Mouse (Mus musculus) Patski (cell line): ENCODE results near the gene Enox1. TPM values are rescaled to one million over a fixed set of nuclear protein-coding genes. Genes with fewer than 3 reads are reported as not detected.

Experiments used
- ATAC-seq: fragments of 100-300 bp; one replicate; pipeline ENCODE4 v1.8.0; 2021
- CTCF ChIA-PET: fragments of 350-600 bp; sonication (Branson Sonifier 250); formaldehyde crosslinking; loops from one replicate; lab custom pipeline; 2022; ENCODE audit warnings: inconsistent platforms; lab: Charles Lee
- POLR2A ChIA-PET: fragments of 350-600 bp; sonication (Branson Sonifier 250); formaldehyde crosslinking; loops from one replicate; lab custom pipeline; 2022; ENCODE audit warnings: antibody characterized with exemption, inconsistent platforms; lab: Charles Lee
- DNase-seq: peaks from one replicate; pipeline ENCODE4 v3.0.0-alpha.2; 2011; ENCODE audit warnings: low read depth, low spot score
- H3K27me3 ChIP-seq: fragments of 371-371 bp; one replicate; pipeline ENCODE4 v1.5.1; 2021
- CTCF ChIP-seq: fragments of 100-300 bp; IDR thresholded peaks from one replicate; pipeline ENCODE4 v1.5.1; 2021
- in situ Hi-C: fragments of 300-500 bp; cut with MboI; formaldehyde crosslinking; loops from 3 replicates; pipeline ENCODE4 v1.11.1; 2018; ENCODE audit warnings: low pct_unique_long_range_greater_than_20kb, mixed read lengths
- polyA plus RNA-seq: library from polyadenylated mRNA; unstranded; gene quantifications from one replicate; pipeline ENCODE4 v1.2.3, GENCODE M21; 2021

Enox1 gene
- polyA plus RNA-seq, 1 experiment from 2014 or later = 2.4 TPM

- DNase-seq (no peak), ATAC-seq (no peak)
- CTCF ChIA-PET = interaction anchor here (1.2 kb wide), 1 partner anchor 54 kb away, joined by 3 read pairs; no protein-coding TSS in a partner anchor
- in situ Hi-C loops = no loop called here
- TF ChIP-seq CTCF = no peak
- POLR2A ChIA-PET = no interaction called here
- no peaks in the 10 kb centered on the region for H3K27me3 ChIP-seq
Measured at GRCm38 (mm10) chr14:77195314-77196020, 38.9 kb downstream of the Enox1 start.

DNA sequence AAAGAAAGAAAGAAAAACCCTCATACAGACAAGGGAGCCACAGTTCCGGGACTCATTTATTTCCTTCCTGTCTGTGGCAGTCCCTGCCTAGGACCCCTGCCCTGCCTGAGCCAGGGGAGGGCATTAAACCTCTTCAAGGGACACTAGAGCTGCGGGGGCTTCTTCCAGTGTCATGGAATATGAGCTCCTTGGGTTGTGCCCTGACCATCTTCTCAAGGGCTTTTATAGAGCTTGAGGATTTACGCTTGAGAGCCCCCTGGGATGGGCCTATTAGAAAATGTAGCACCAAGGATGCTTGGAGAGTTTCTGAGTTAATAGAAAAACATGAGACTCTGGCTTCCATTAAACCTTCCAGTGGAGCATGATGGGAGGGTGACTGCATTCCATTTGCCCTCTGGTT, 39.7 kb downstream of the Enox1 start:
- ATAC-seq (no peak), DNase-seq (peak; percentile 19)
- no peak for TF ChIP-seq CTCF

DNA sequence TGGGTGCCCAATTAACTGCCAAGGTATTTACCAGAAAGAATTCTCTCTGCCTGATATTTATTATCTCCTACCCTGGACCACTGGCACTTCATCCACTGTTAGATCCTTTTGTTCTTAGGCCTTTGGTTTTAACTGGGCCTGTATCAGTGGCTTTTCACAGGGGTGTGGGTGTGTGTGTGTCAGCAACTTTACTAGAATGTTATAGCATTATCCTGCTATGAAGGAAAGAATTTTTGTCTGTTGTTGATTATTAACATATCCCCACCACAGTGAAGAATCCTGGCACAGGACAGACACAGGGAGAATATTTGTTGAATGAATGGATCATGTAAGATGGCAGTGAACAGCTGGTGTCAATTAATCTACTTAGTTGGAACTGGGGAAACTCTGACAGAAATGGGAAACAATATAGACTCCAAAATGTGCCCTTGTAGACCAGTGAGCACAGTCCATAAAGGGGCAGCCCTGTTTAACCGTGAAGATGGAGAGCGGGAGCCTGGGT, 40.9 kb downstream of the Enox1 start:
- in situ Hi-C loops = no loop called here
- CTCF ChIA-PET = interaction anchor here (1.5 kb wide), 1 partner anchor 34 kb away, joined by 5 read pairs; no protein-coding TSS in a partner anchor
- peak; percentile 74 for ATAC-seq
- no peaks in the 10 kb centered on the region for H3K27me3 ChIP-seq
- peak; percentile 33 for DNase-seq
- TF ChIP-seq CTCF = no peak
- POLR2A ChIA-PET = no interaction called here

More for the DNA sequence above, 39.7 kb downstream of the Enox1 start:
- CTCF ChIA-PET = interaction anchor here (1.5 kb wide), 1 partner anchor 32 kb away, joined by 5 read pairs; no protein-coding TSS in a partner anchor
- POLR2A ChIA-PET = no interaction called here
- H3K27me3 ChIP-seq = no peaks in the 10 kb centered on the region
- in situ Hi-C loops = no loop called here

GRCm38 (mm10) chr14:77210889-77211288, 54.3 kb downstream of the Enox1 start:
- in situ Hi-C loops = no loop called here
- ChIA-PET CTCF (no interaction called here), POLR2A (no interaction called here)
- no peaks in the 10 kb centered on the region for H3K27me3 ChIP-seq
- ATAC-seq = no peak
- TF ChIP-seq CTCF = no peak
- DNase-seq = no peak

DNA sequence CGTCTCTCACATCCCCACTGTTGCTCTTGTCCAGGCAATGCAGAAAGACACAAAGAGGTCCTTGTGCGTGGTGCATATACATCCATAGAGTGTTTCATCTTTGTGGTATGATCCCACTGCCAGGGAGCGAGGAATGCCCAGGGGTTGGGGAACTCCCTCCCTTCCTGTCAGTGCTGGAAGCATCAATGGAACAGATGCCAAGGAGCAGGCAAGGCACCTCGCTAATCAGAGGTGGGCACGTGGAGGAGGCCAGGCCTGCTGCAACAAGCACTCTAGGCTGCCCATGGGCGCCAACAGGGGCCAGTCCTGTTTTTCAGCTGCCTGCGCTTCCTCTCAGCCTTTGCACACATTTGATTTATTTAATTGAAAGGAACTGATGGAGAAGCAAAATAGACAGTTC, 56.6 kb downstream of the Enox1 start:
- no peak for TF ChIP-seq CTCF
- in situ Hi-C loops = no loop called here
- DNase-seq (no peak), ATAC-seq (no peak)
- no peaks in the 10 kb centered on the region for H3K27me3 ChIP-seq
- ChIA-PET POLR2A (no interaction called here), CTCF (no interaction called here)

DNA sequence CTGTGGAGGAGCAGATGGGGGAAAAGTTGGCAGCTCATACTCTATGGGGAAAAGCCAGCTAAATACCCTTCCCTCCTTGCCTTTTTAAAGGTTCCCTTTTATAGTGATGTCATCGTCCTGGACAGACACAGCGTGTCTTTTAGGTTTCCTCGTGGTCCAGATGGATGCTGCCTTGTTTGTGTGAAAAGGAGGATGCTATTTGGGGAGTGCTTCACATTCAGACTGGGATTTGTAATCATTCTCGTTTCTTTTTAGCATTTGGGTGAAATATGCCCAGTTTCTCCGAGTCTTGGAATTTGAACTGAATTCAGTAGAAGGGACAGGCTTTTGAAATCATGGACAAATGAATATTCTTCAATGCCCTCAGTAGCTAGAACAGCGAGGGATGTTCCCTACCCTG, 58.3 kb downstream of the Enox1 start:
- no peak for TF ChIP-seq CTCF
- in situ Hi-C loops = no loop called here
- H3K27me3 ChIP-seq = no peaks in the 10 kb centered on the region
- ChIA-PET CTCF (no interaction called here), POLR2A (no interaction called here)
- no peak for ATAC-seq
- no peak for DNase-seq

- in situ Hi-C loops = no loop called here
- H3K27me3 ChIP-seq = no peaks in the 10 kb centered on the region
- CTCF ChIA-PET = no interaction called here
- no peak for DNase-seq
- TF ChIP-seq CTCF = no peak
- POLR2A ChIA-PET = no interaction called here
- no peak for ATAC-seq
Measured at GRCm38 (mm10) chr14:77225346-77225745, 68.8 kb downstream of the Enox1 start.

GRCm38 (mm10) chr14:77238811-77239210, 82.2 kb downstream of the Enox1 start:
- ATAC-seq = no peak
- no peak for TF ChIP-seq CTCF
- no peak for DNase-seq
- H3K27me3 ChIP-seq = no peaks in the 10 kb centered on the region
- ChIA-PET CTCF (no interaction called here), POLR2A (no interaction called here)
- in situ Hi-C loops = no loop called here

GRCm38 (mm10) chr14:77239360-77239759, 82.8 kb downstream of the Enox1 start:
- no peaks in the 10 kb centered on the region for H3K27me3 ChIP-seq
- TF ChIP-seq CTCF = no peak
- DNase-seq = no peak
- POLR2A ChIA-PET = no interaction called here
- in situ Hi-C loops = no loop called here
- CTCF ChIA-PET = no interaction called here
- ATAC-seq = no peak

DNA sequence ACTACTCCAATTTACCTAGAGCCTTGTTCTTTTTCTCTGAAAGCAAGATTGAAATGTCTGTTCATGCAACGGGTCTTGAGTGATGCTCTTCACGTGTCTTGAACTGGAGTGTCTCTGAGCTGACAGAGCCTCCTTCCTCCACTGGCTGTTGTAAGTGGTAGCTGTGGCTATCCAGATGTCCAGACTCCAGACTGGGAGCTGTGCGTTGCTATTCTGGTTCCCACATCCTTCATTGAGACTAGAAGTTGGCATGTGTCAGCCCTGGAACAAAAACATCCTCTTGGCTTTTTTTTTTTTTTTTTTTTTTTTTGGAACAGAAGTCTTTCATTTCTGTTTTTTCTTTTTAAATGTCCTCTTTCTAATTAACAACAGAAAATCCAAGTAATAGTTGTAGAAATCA, 90.4 kb downstream of the Enox1 start:
- in situ Hi-C loops = no loop called here
- POLR2A ChIA-PET = no interaction called here
- no peak for TF ChIP-seq CTCF
- no peaks in the 10 kb centered on the region for H3K27me3 ChIP-seq
- ATAC-seq (no peak), DNase-seq (no peak)
- CTCF ChIA-PET = no interaction called here

GRCm38 (mm10) chr14:77248426-77248825, 91.9 kb downstream of the Enox1 start:
- H3K27me3 ChIP-seq = no peaks in the 10 kb centered on the region
- ATAC-seq (no peak), DNase-seq (no peak)
- CTCF ChIA-PET = interaction anchor here (1.3 kb wide), 1 partner anchor 8 kb away, joined by 3 read pairs; no protein-coding TSS in a partner anchor
- POLR2A ChIA-PET = no interaction called here
- TF ChIP-seq CTCF = no peak
- in situ Hi-C loops = no loop called here
